Mouse (Mus musculus) left cerebral cortex, postnatal 4 days (tissue): ENCODE results near the gene Pttg1ip. TPM values are rescaled to one million over a fixed set of nuclear protein-coding genes. Genes with fewer than 3 reads are reported as not detected.
A peak's percentile ranks its signal among the peaks of the same experiment; 100 is the strongest.

Source experiments
- DNase-seq: peaks from one replicate; pipeline ENCODE4 v3.0.0-alpha.2; 2022
- intact Hi-C: fragments of 180-260 bp; cut with DNase I; formaldehyde crosslinking; loops from one replicate; pipeline ENCODE4 v1.15.1; 2025
- total RNA-seq, 2 experiments: library from RNA; stranded (reverse); gene quantifications; 2 replicates each; pipeline ENCODE4 v1.2.3; 2021

Pttg1ip gene
- total RNA-seq, result 10 to 100 TPM; 54.7 to 62.7 TPM

DNA sequence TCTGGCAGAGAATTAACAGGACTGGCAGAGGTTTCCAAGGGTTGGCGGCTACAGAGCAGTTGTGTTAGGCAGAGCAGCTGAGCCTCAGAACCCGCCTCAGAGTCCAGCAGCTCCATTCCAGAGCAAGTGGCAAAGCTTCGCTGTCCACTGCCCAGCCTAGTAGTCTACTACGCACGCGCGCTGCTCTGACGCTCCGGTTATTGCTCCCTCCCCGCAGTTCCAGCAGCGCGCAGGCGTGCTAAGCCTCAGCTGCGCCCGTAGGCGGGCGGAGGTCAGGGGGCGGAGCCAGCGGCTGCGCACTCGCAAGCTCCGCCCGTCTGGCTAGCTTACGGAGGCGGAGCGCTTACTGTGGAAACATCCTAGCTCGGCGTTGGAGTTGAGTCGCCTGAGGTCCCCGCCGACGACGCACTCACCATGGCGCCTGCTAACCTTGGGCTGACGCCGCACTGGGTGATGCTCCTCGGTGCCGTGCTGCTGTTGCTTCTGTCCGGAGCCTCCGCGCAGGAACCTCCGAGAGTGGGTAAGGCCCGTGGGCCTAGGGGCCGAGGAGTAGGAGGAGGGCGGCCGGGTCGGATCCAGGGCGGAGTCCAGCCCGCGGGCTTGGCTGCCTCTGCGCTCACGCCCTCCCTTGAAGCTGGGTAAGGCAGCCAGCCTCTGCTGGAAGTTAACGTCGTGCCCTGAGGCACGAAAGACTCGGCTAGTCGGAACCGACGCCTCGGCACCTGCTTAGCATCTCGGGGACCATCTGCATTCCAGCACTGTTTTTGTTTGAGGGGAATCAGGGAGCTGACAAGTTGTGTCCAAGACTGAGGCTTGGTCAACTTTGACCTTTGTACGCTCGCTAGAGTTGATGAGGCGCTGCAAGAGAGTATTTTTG, at the start of gene Pttg1ip:
Gene Pttg1ip, plus strand, starts transcription at position 313 of the 877 bp plus-strand sequence.
- intact Hi-C loops, result no loop called here
- DNase-seq, result peak; percentile 98

DNA sequence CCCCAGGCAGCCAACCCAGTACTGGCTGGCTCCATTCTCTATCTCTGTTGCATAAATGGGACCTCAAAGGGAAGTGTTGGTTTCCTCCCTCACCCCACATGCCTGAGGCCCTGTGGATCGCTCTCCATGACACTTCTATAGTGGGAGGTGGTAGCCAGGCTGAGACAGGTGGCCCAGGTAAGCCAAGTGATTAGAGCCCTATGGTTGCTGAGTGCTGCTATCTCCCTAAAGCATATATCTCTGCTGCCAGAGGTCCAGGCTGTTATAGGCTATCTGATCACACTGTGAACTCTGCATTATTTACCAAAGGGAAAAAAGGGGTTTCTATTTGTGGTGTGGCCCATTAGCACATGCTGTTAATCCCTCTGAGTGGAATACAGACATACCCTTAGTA, 49.5 kb upstream of the Pttg1ip start:
- DNase-seq, result no peak
- intact Hi-C loops, result no loop called here

- intact Hi-C loops, result no loop called here
- no peak for DNase-seq
Measured at GRCm38 (mm10) chr10:77536727-77537126, 44.8 kb upstream of the Pttg1ip start.

- intact Hi-C loops, result no loop called here
- no peak for DNase-seq
Measured at GRCm38 (mm10) chr10:77537215-77538209, 44.0 kb upstream of the Pttg1ip start.

DNA sequence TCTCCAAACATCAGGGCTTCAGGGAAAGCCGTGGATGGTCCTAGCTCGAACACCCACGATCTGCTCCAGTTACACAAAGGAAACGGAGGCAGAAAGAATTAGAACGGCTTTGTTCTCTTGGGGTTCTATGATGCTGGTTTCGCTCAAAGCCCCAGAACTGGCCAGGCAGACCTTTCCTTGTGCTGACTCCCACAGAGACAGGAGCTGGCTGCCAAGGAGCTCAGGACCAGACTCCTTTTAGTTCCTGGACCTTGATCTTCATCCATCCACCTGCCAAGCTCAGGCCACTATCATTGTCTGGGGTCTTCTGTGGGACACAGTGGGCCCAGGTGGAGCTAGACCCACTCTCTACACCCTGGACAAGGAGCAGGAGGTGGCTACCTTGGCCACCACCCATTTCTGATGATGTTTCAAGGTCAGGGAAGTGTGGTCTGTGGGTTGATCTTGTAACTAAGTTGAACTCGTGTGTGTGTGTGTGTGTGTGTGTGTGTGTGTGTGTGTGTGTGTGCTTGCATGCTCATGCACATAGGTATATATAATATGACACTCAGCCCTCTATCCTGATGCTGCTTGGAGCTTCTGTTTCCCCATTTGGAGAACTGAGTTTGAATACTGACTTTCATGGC, 42.1 kb upstream of the Pttg1ip start:
- intact Hi-C loops, result no loop called here
- no peak for DNase-seq

DNA sequence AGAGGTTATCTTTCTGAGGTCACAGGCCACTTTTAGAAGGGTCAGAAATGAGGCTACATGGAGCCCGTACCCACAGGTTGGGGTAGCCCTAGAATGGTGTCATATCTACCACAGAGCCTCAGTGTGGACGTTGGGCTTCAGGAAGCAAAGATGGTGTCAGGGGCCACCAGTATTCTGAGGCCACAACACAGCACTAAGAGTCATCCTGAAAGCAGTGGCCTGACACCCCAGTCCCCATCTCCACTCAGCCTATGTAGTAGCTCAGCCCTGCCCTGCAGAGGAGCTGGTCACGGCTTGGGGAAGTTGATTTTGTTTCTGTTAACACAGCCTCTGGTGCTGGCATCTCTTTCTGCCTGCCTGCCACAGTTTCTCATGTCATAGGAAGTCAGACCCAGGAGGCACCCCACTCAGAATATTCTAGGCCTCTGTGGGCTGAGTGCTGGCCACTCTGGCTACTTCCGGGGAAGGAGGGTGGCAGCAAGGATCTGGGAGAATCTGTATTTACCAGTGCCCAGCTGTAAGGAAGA, 40.9 kb upstream of the Pttg1ip start:
- DNase-seq, result no peak
- intact Hi-C loops, result loop anchor here (10.0 kb wide), 1 partner anchor 344 kb away; no protein-coding TSS in a partner anchor

DNA sequence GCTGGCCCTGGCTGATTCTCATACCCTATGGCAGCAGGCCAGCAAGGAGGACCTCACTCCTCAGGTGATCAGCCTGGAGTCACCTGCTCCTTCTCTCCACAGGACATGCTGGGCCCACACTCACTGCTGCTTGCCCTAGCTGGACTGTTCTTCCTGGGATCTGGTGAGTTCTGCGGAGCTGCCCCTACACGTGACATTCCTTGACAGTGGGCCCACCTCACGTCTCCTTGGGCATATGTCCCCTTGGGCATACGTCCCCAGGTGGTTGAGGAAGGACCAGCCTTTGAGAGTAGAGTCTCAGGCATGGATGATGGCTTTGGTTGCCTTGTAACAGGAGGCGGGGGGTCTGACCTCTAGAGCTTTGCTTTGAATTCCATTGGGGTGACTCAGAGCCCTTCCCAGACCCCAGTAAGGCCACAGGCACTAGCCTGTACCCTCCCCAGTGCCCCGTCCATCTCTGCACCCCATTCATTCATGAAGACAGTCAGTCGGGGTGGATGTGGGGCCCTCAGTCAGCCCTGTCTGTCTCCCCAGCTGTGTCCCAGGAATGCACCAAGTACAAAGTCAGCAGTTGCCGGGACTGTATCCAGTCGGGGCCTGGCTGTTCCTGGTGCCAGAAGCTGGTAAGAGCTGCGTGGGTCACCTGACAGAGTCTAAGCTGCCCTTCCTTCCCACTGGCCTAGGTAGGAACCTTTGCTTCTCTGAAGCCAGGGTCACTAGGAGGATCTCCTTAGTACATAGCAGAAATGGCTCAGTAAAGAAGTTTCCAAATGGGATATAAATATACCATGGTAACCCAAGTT, 39.5 kb upstream of the Pttg1ip start:
- no peak for DNase-seq
- intact Hi-C loops, result loop anchor here (10.0 kb wide), 1 partner anchor 343 kb away; no protein-coding TSS in a partner anchor

DNA sequence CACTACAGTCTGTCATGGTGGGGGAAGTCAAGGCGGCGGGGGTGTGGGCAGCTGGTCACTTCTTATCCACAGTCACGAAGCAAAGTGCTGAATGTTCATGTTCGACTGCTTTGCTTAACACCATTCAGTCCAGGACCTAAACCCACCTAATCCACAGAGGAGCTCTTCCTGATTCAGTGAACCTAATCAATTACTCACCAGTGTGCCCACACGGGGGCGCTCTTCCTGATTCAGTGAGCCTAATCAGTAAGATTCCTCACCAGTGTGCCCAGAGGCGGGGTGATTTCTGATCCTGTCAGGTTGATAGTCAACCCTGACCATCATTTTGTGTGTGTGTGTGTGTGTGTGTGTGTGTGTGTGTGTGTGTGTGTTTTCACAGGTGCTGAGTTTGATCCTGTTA, 38.3 kb upstream of the Pttg1ip start:
- intact Hi-C loops, result loop anchor here (10.0 kb wide), 1 partner anchor 342 kb away; no protein-coding TSS in a partner anchor

GRCm38 (mm10) chr10:77544916-77545315, 36.6 kb upstream of the Pttg1ip start:
- intact Hi-C loops, result loop anchor here (10.0 kb wide), 1 partner anchor 340 kb away; no protein-coding TSS in a partner anchor
- DNase-seq, result peak; percentile 57

More for the DNA sequence above, 38.3 kb upstream of the Pttg1ip start:
- DNase-seq, result peak; percentile 30

- intact Hi-C loops, result loop anchor here (10.0 kb wide), 1 partner anchor 336 kb away; no protein-coding TSS in a partner anchor
- no peak for DNase-seq
Measured at GRCm38 (mm10) chr10:77548576-77548975, 32.9 kb upstream of the Pttg1ip start.

DNA sequence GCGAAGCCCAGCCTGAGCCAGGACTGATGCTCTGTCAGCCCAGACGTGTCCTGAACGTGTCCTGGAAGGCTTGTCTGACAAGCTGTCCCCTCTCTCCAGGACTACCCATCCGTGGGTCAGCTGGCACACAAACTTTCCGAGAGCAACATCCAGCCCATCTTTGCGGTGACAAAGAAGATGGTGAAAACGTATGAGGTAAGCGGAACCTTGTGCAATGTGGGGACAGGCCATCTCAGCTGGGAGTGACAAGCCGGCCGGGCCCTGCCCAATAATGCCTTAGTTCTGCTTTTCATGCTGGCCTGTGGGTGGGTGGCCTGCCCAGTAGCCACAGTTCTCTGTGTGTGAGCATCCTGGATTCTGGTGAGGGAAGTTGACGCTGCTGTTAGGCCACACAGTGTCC, 30.6 kb upstream of the Pttg1ip start:
- intact Hi-C loops, result no loop called here
- peak; percentile 11 for DNase-seq

GRCm38 (mm10) chr10:77552162-77552561, 29.4 kb upstream of the Pttg1ip start:
- intact Hi-C loops, result no loop called here
- DNase-seq, result no peak

GRCm38 (mm10) chr10:77553285-77553684, 28.2 kb upstream of the Pttg1ip start:
- intact Hi-C loops, result no loop called here
- DNase-seq, result no peak

GRCm38 (mm10) chr10:77554918-77555317, 26.6 kb upstream of the Pttg1ip start:
- intact Hi-C loops, result no loop called here
- no peak for DNase-seq

GRCm38 (mm10) chr10:77556631-77557030, 24.9 kb upstream of the Pttg1ip start:
- DNase-seq, result no peak
- intact Hi-C loops, result no loop called here

- intact Hi-C loops, result no loop called here
- DNase-seq, result no peak
Measured at GRCm38 (mm10) chr10:77557641-77558040, 23.9 kb upstream of the Pttg1ip start.

GRCm38 (mm10) chr10:77560090-77560489, 21.4 kb upstream of the Pttg1ip start:
- intact Hi-C loops, result no loop called here
- DNase-seq, result no peak

- no peak for DNase-seq
- intact Hi-C loops, result no loop called here
Measured at GRCm38 (mm10) chr10:77560830-77561229, 20.7 kb upstream of the Pttg1ip start.

GRCm38 (mm10) chr10:77561508-77561907, 20.0 kb upstream of the Pttg1ip start:
- no peak for DNase-seq
- intact Hi-C loops, result no loop called here
